Mouse (Mus musculus) heart, postnatal 4 days (tissue): ENCODE measurements around the gene Ankrd9. TPM values are rescaled to one million over a fixed set of nuclear protein-coding genes. Genes with fewer than 3 reads are reported as not detected.

Experiments
- DNase-seq: peaks from one replicate; pipeline ENCODE4 v3.0.0; 2021
- total RNA-seq, 2 experiments: library from RNA; stranded (reverse); gene quantifications; 2 replicates each; pipeline ENCODE4 v1.2.3; 2021

Ankrd9 gene
- total RNA-seq, 2 experiments from 2014 or later = 22.4 to 28.0 TPM

GRCm38 (mm10) chr12:110989409-110989808 is 10.6 kb upstream of the Ankrd9 start:
- no peak for DNase-seq

- DNase-seq = peak; percentile 41
Measured at GRCm38 (mm10) chr12:110986536-110987425, 7.9 kb upstream of the Ankrd9 start.

- no peak for DNase-seq
Measured at GRCm38 (mm10) chr12:110985141-110985540, 6.3 kb upstream of the Ankrd9 start.

- no peak for DNase-seq
Measured at GRCm38 (mm10) chr12:110984598-110984997, 5.8 kb upstream of the Ankrd9 start.

GRCm38 (mm10) chr12:110983714-110984113 is 4.9 kb upstream of the Ankrd9 start:
- DNase-seq = no peak

- no peak for DNase-seq
Measured at GRCm38 (mm10) chr12:110983083-110983482, 4.2 kb upstream of the Ankrd9 start.

- no peak for DNase-seq
Measured at GRCm38 (mm10) chr12:110981736-110982135, 2.9 kb upstream of the Ankrd9 start.

- DNase-seq = no peak
Measured at GRCm38 (mm10) chr12:110979808-110980207, 968 bp upstream of the Ankrd9 start.

GRCm38 (mm10) chr12:110977896-110978606 is 789 bp downstream of the Ankrd9 start:
- DNase-seq = no peak

- DNase-seq = no peak
Measured at GRCm38 (mm10) chr12:110977345-110977733, 1.5 kb downstream of the Ankrd9 start.

GRCm38 (mm10) chr12:110976589-110977344 is 2.1 kb downstream of the Ankrd9 start:
- no peak for DNase-seq

GRCm38 (mm10) chr12:110975838-110976468 is 2.9 kb downstream of the Ankrd9 start:
- no peak for DNase-seq

- DNase-seq = no peak
Measured at GRCm38 (mm10) chr12:110975385-110975784, 3.5 kb downstream of the Ankrd9 start.

GRCm38 (mm10) chr12:110974726-110975125 is 4.1 kb downstream of the Ankrd9 start:
- DNase-seq = no peak

- peak; percentile 45 for DNase-seq
Measured at GRCm38 (mm10) chr12:110974295-110974694, 4.5 kb downstream of the Ankrd9 start.

- DNase-seq = no peak
Measured at GRCm38 (mm10) chr12:110973829-110974228, 5.0 kb downstream of the Ankrd9 start.

GRCm38 (mm10) chr12:110971972-110972371 is 6.9 kb downstream of the Ankrd9 start:
- DNase-seq = no peak

- no peak for DNase-seq
Measured at GRCm38 (mm10) chr12:110970408-110970807, 8.4 kb downstream of the Ankrd9 start.

GRCm38 (mm10) chr12:110967146-110967545 is 11.7 kb downstream of the Ankrd9 start:
- DNase-seq = no peak

GRCm38 (mm10) chr12:110966079-110966478 is 12.8 kb downstream of the Ankrd9 start:
- DNase-seq = no peak

- no peak for DNase-seq
Measured at GRCm38 (mm10) chr12:110965500-110965899, 13.3 kb downstream of the Ankrd9 start.

- no peak for DNase-seq
Measured at GRCm38 (mm10) chr12:110961973-110962372, 16.9 kb downstream of the Ankrd9 start.
